Mouse (Mus musculus) E14TG2a.4 (cell line): ENCODE data around the gene Olfr23.
"Not testable (repeated sequence)": the region's sequence is repeated elsewhere in the genome, so short reads cannot be mapped to it uniquely, and the experiment has no call there.

ENCODE experiments used
- H3K27me3 ChIP-seq: 2 replicates; pipeline ENCODE4 v1.6.1; 2014; ENCODE audit warnings: low read length, control low read depth; ENCODE audit not compliant: insufficient read depth
- H3K36me3 ChIP-seq: 2 replicates; pipeline ENCODE4 v1.6.1; 2014; ENCODE audit warnings: low read length, control low read depth; ENCODE audit not compliant: insufficient read depth
- H3K4me1 ChIP-seq: replicated peaks from 2 replicates; pipeline ENCODE4 v1.6.1; 2014; ENCODE audit warnings: low read depth, low read length, control low read depth
- H3K4me3 ChIP-seq: replicated peaks from 2 replicates; pipeline ENCODE4 v1.5.1; 2014; ENCODE audit warnings: mild to moderate bottlenecking, low read length
- H3K9me3 ChIP-seq: 2 replicates; pipeline ENCODE4 v1.6.1; 2014; ENCODE audit warnings: low read length, control low read depth
- CTCF ChIP-seq: conservative IDR thresholded peaks from 2 replicates; pipeline ENCODE4 v1.5.1; 2014; ENCODE audit warnings: low read length
- NANOG ChIP-seq: IDR thresholded peaks from 2 replicates; pipeline ENCODE4 v1.6.1; 2014; ENCODE audit warnings: borderline replicate concordance, low read length, mixed read lengths
- POU5F1 ChIP-seq: IDR thresholded peaks from 2 replicates; pipeline ENCODE4 v1.6.1; 2014; ENCODE audit warnings: low read length, borderline replicate concordance

Gene Olfr23

DNA sequence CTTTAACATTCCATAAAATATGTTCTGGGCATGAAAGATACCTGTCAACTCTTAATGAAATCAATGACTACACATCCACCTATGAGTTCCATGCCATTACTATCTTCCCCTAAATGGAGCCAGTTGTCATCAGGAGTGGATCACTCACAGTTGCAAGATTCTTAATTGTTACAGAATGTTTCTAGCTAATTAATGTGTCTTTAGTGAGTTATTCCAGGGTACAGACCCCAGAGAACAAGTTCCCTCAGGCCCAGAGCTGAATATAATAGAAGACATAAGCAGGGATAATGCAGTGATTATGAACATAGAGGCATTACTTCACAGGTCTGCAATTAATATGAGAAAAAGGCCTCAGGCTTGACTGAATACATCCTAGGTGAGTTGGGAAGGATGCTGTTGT is at the start of gene Olfr23:
Olfr23 (plus strand) TSS at position 301 of the 400 bp plus-strand sequence.
- Histone ChIP-seq H3K4me1 (no peaks in the 10 kb centered on the region), H3K36me3 (no peaks in the 10 kb centered on the region), H3K9me3 (peaks cover 10% of the 10 kb centered on the region; the same call in 1 of the 2 replicates), H3K4me3 (no peak within 1 kb of the TSS), H3K27me3 (no peaks in the 10 kb centered on the region)
- TF ChIP-seq CTCF (no peak), POU5F1 (no peak), NANOG (no peak)

DNA sequence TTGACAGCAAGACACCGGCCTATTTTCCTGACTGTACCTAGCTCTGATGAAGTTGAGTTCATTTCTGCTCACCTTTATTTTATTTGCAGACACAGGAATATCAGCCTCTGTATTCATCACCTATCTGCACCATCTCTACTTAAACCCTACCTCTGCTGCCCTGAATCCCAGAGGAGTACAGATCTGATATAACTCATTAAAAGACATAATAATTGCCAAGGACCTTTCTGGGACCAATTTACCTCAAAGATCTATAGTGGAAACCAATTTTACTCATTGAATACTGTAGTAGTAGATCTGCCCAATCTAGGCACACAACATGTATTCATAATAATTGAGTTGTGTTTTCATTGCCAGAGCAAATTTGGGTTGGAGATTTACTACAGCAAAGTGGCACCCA is 45.8 kb upstream of the Olfr23 start, which contains the start of gene Olfr394:
Olfr394 (minus strand) TSS at position 101 of the 400 bp plus-strand sequence.
- TF ChIP-seq NANOG = no peak
- no peak for TF ChIP-seq POU5F1
- TF ChIP-seq CTCF = no peak
- Histone ChIP-seq H3K4me3 (no peak within 1 kb of the TSS), H3K27me3 (no peaks in the 10 kb centered on the region), H3K4me1 (no peaks in the 10 kb centered on the region), H3K9me3 (no peaks in the 10 kb centered on the region), H3K36me3 (no peaks in the 10 kb centered on the region)

- H3K9me3 ChIP-seq, H3K36me3 ChIP-seq, H3K4me3 ChIP-seq, H3K27me3 ChIP-seq, H3K4me1 ChIP-seq: not testable (repeated sequence)
These were observed 27.3 kb upstream of the Olfr23 start, which contains the start of gene Olfr395 for GRCm38 (mm10) chr11:73909199-73909598. Gene Olfr395, minus strand, starts transcription at chr11:73909299.

GRCm38 (mm10) chr11:73960517-73960916 is 24.0 kb downstream of the Olfr23 start, which contains the start of gene Olfr397:
Gene Olfr397, plus strand, starts transcription at chr11:73960817.
- H3K9me3 ChIP-seq = peaks cover 25% of the 10 kb centered on the region
- H3K4me3 ChIP-seq = no peak within 1 kb of the TSS
- no peaks in the 10 kb centered on the region for H3K27me3 ChIP-seq
- no peaks in the 10 kb centered on the region for H3K36me3 ChIP-seq
- no peaks in the 10 kb centered on the region for H3K4me1 ChIP-seq
- no peak for TF ChIP-seq CTCF
- no peak for TF ChIP-seq POU5F1
- no peak for TF ChIP-seq NANOG

- H3K4me3 ChIP-seq = no peak within 1 kb of the TSS
- no peaks in the 10 kb centered on the region for H3K36me3 ChIP-seq
- peaks cover 36% of the 10 kb centered on the region for H3K9me3 ChIP-seq
- H3K27me3 ChIP-seq = no peaks in the 10 kb centered on the region
- TF ChIP-seq CTCF = no peak
- no peak for TF ChIP-seq NANOG
- TF ChIP-seq POU5F1 = no peak
- H3K4me1 ChIP-seq = no peaks in the 10 kb centered on the region
These were observed 53.8 kb downstream of the Olfr23 start, which contains the start of gene Olfr398 for GRCm38 (mm10) chr11:73990307-73990706. Gene Olfr398, minus strand, starts transcription at chr11:73990407.
